Mouse (Mus musculus) stomach, embryonic 16.5 days (tissue): ENCODE data around the gene Cdc42se2. TPM values are rescaled to one million over a fixed set of nuclear protein-coding genes. Genes with fewer than 3 reads are reported as not detected.

ENCODE experiments used
- ATAC-seq: fragments of 200-750 bp; cut with Nextera tagmentation; 2 replicates; pipeline ENCODE4 v1.8.0; 2017; ENCODE audit warnings: moderate number of reproducible peaks, moderate TSS enrichment; ENCODE audit not compliant: insufficient read depth, low FRiP score
- H3K27ac ChIP-seq: fragments of 300-500 bp; sonication (generic); 2 replicates; pipeline ENCODE4 v1.5.1; 2014; ENCODE audit warnings: low read length
- H3K27me3 ChIP-seq: fragments of 300-500 bp; sonication (generic); 2 replicates; pipeline ENCODE4 v1.6.1; 2014; ENCODE audit warnings: low read length, control low read depth, mixed read lengths; ENCODE audit not compliant: control insufficient read depth, insufficient read depth
- H3K36me3 ChIP-seq: fragments of 300-500 bp; sonication (generic); 2 replicates; pipeline ENCODE4 v1.6.1; 2014; ENCODE audit warnings: low read length; ENCODE audit not compliant: control insufficient read depth, insufficient read depth
- H3K4me1 ChIP-seq: fragments of 300-500 bp; sonication (generic); 2 replicates; pipeline ENCODE4 v1.6.1; 2014; ENCODE audit warnings: low read length, control low read depth, mixed read lengths; ENCODE audit not compliant: control insufficient read depth, insufficient read depth
- H3K4me2 ChIP-seq: fragments of 300-500 bp; sonication (generic); 2 replicates; pipeline ENCODE4 v1.6.1; 2014; ENCODE audit warnings: low read depth, low read length, mixed read lengths
- H3K4me3 ChIP-seq: fragments of 300-500 bp; sonication (generic); replicated peaks from 2 replicates; pipeline ENCODE4 v1.5.1; 2014; ENCODE audit warnings: mild to moderate bottlenecking, low read length
- H3K9ac ChIP-seq: fragments of 300-500 bp; sonication (generic); 2 replicates; pipeline ENCODE4 v1.6.1; 2014; ENCODE audit warnings: low read length
- H3K9me3 ChIP-seq: fragments of 300-500 bp; sonication (generic); replicated peaks from 2 replicates; pipeline ENCODE4 v1.6.1; 2016; ENCODE audit warnings: low read length, control low read depth; ENCODE audit not compliant: control insufficient read depth
- WGBS: fragments of 180-500 bp; shearing (Covaris S2); extraction: QIAGEN DNeasy Blood & Tissue Kit; methylation state at CpG from one replicate; pipeline ENCODE4 v1.1.7; 2014; 5-methylcytosine and 5-hydroxymethylcytosine counted together
- polyA plus RNA-seq: library from polyadenylated mRNA; unstranded; fragments of >200 nt; fragmentation: Nextera tagmentation; extraction: Ambion mirVana; gene quantifications from 2 replicates; pipeline ENCODE4 v1.2.1, GENCODE M21; 2015

Gene Cdc42se2
- polyA plus RNA-seq, 1 experiment from 2014 or later, result 62.7 TPM

- Histone ChIP-seq H3K9ac (no peak overlapping the region), H3K4me2 (no peak overlapping the region), H3K4me3 (no peak overlapping the region), H3K4me1 (no peaks in the 10 kb centered on the region; the same call in 1 of the 2 replicates), H3K27ac (no peak overlapping the region), H3K36me3 (no peaks in the 10 kb centered on the region), H3K9me3 (no peaks in the 10 kb centered on the region), H3K27me3 (no peaks in the 10 kb centered on the region)
- no peak for ATAC-seq
- WGBS, result 33% methylated on average over 6 of the region's 6 CpGs
Measured at GRCm38 (mm10) chr11:54802621-54803020, 15.1 kb upstream of the Cdc42se2 start.

- H3K27ac ChIP-seq, result no peak overlapping the region; the same call in 1 of the 2 replicates
- no peak for ATAC-seq
- H3K27me3 ChIP-seq, result no peaks in the 10 kb centered on the region
- H3K4me2 ChIP-seq, result no peak overlapping the region
- 63% methylated on average over 6 of the region's 6 CpGs for WGBS
- no peak overlapping the region for H3K4me3 ChIP-seq
- no peak overlapping the region for H3K9ac ChIP-seq
- H3K4me1 ChIP-seq, result no peaks in the 10 kb centered on the region; the same call in 1 of the 2 replicates
- no peaks in the 10 kb centered on the region for H3K36me3 ChIP-seq
- H3K9me3 ChIP-seq, result no peaks in the 10 kb centered on the region
Measured at GRCm38 (mm10) chr11:54801791-54802558, 14.5 kb upstream of the Cdc42se2 start.

- Histone ChIP-seq H3K4me1 (no peaks in the 10 kb centered on the region), H3K9me3 (no peaks in the 10 kb centered on the region), H3K4me2 (no peak overlapping the region), H3K4me3 (no peak overlapping the region), H3K27me3 (no peaks in the 10 kb centered on the region), H3K27ac (no peak overlapping the region), H3K36me3 (no peaks in the 10 kb centered on the region), H3K9ac (no peak overlapping the region)
- 80% methylated on average over 11 of the region's 11 CpGs for WGBS
- ATAC-seq, result no peak
Measured at GRCm38 (mm10) chr11:54796551-54796950, 9.1 kb upstream of the Cdc42se2 start.

GRCm38 (mm10) chr11:54794678-54795077 is 7.2 kb upstream of the Cdc42se2 start:
- Histone ChIP-seq H3K4me1 (no peaks in the 10 kb centered on the region), H3K27ac (no peak overlapping the region), H3K4me3 (no peak overlapping the region), H3K4me2 (no peak overlapping the region), H3K9ac (no peak overlapping the region), H3K36me3 (no peaks in the 10 kb centered on the region), H3K27me3 (no peaks in the 10 kb centered on the region), H3K9me3 (no peaks in the 10 kb centered on the region)
- WGBS, result 89% methylated on average over 3 of the region's 3 CpGs
- ATAC-seq, result no peak

GRCm38 (mm10) chr11:54793173-54793572 is 5.7 kb upstream of the Cdc42se2 start:
- Histone ChIP-seq H3K27me3 (no peaks in the 10 kb centered on the region), H3K27ac (no peak overlapping the region), H3K9me3 (no peaks in the 10 kb centered on the region), H3K4me3 (no peak overlapping the region), H3K36me3 (no peaks in the 10 kb centered on the region), H3K4me2 (no peak overlapping the region), H3K4me1 (peaks cover under 1% of the 10 kb centered on the region; the same call in 1 of the 2 replicates), H3K9ac (no peak overlapping the region)
- no peak for ATAC-seq
- WGBS, result 71% methylated on average over 1 of the region's 1 CpGs

GRCm38 (mm10) chr11:54791458-54791857 is 4.0 kb upstream of the Cdc42se2 start:
- no peak overlapping the region for H3K4me2 ChIP-seq
- no peaks in the 10 kb centered on the region for H3K9me3 ChIP-seq
- H3K4me3 ChIP-seq, result no peak overlapping the region
- ATAC-seq, result no peak
- H3K27me3 ChIP-seq, result no peaks in the 10 kb centered on the region
- peaks cover 3% of the 10 kb centered on the region; the same call in 1 of the 2 replicates for H3K4me1 ChIP-seq
- H3K9ac ChIP-seq, result no peak overlapping the region
- no peaks in the 10 kb centered on the region for H3K36me3 ChIP-seq
- 96% methylated on average over 4 of the region's 4 CpGs for WGBS
- H3K27ac ChIP-seq, result no peak overlapping the region

GRCm38 (mm10) chr11:54786858-54787487 is 502 bp downstream of the Cdc42se2 start:
- no peaks in the 10 kb centered on the region for H3K36me3 ChIP-seq
- H3K4me1 ChIP-seq, result peaks cover 14% of the 10 kb centered on the region
- H3K9me3 ChIP-seq, result no peaks in the 10 kb centered on the region
- peak overlapping the region; percentile 67 for H3K4me2 ChIP-seq
- peak; percentile 84 for ATAC-seq
- peak overlapping the region; percentile 83 for H3K4me3 ChIP-seq
- under 1% methylated on average over 54 of the region's 54 CpGs for WGBS
- peak overlapping the region; percentile 97 for H3K27ac ChIP-seq
- H3K9ac ChIP-seq, result peak overlapping the region; percentile 91
- H3K27me3 ChIP-seq, result no peaks in the 10 kb centered on the region

- Histone ChIP-seq H3K4me1 (peaks cover 14% of the 10 kb centered on the region), H3K4me3 (no peak overlapping the region), H3K9ac (no peak overlapping the region), H3K4me2 (peak overlapping the region; percentile 67), H3K9me3 (no peaks in the 10 kb centered on the region), H3K36me3 (no peaks in the 10 kb centered on the region), H3K27me3 (no peaks in the 10 kb centered on the region), H3K27ac (no peak overlapping the region)
- 82% methylated on average over 3 of the region's 3 CpGs for WGBS
- no peak for ATAC-seq
Measured at GRCm38 (mm10) chr11:54785566-54785965, 1.9 kb downstream of the Cdc42se2 start.

- Histone ChIP-seq H3K36me3 (no peaks in the 10 kb centered on the region), H3K4me1 (peaks cover 14% of the 10 kb centered on the region), H3K27me3 (no peaks in the 10 kb centered on the region), H3K9me3 (no peaks in the 10 kb centered on the region), H3K4me3 (no peak overlapping the region), H3K27ac (no peak overlapping the region), H3K4me2 (no peak overlapping the region), H3K9ac (no peak overlapping the region)
- ATAC-seq, result no peak
- 85% methylated on average over 3 of the region's 3 CpGs for WGBS
Measured at GRCm38 (mm10) chr11:54784436-54784835, 3.0 kb downstream of the Cdc42se2 start.
